Mouse (Mus musculus) Patski (cell line): ENCODE results near the gene Lrrc8b. TPM values are rescaled to one million over a fixed set of nuclear protein-coding genes. Genes with fewer than 3 reads are reported as not detected.

Experiments
- ATAC-seq: fragments of 100-300 bp; one replicate; pipeline ENCODE4 v1.8.0; 2021
- CTCF ChIA-PET: fragments of 350-600 bp; sonication (Branson Sonifier 250); formaldehyde crosslinking; loops from one replicate; lab custom pipeline; 2022; ENCODE audit warnings: inconsistent platforms; lab: Charles Lee
- POLR2A ChIA-PET: fragments of 350-600 bp; sonication (Branson Sonifier 250); formaldehyde crosslinking; loops from one replicate; lab custom pipeline; 2022; ENCODE audit warnings: antibody characterized with exemption, inconsistent platforms; lab: Charles Lee
- DNase-seq: peaks from one replicate; pipeline ENCODE4 v3.0.0-alpha.2; 2011; ENCODE audit warnings: low read depth, low spot score
- H3K27me3 ChIP-seq: fragments of 371-371 bp; one replicate; pipeline ENCODE4 v1.5.1; 2021
- CTCF ChIP-seq: fragments of 100-300 bp; IDR thresholded peaks from one replicate; pipeline ENCODE4 v1.5.1; 2021
- in situ Hi-C: fragments of 300-500 bp; cut with MboI; formaldehyde crosslinking; loops from 3 replicates; pipeline ENCODE4 v1.11.1; 2018; ENCODE audit warnings: low pct_unique_long_range_greater_than_20kb, mixed read lengths
- polyA plus RNA-seq: library from polyadenylated mRNA; unstranded; gene quantifications from one replicate; pipeline ENCODE4 v1.2.3, GENCODE M21; 2021

The Lrrc8b gene
- polyA plus RNA-seq, 1 experiment from 2014 or later: 9.9 TPM

DNA sequence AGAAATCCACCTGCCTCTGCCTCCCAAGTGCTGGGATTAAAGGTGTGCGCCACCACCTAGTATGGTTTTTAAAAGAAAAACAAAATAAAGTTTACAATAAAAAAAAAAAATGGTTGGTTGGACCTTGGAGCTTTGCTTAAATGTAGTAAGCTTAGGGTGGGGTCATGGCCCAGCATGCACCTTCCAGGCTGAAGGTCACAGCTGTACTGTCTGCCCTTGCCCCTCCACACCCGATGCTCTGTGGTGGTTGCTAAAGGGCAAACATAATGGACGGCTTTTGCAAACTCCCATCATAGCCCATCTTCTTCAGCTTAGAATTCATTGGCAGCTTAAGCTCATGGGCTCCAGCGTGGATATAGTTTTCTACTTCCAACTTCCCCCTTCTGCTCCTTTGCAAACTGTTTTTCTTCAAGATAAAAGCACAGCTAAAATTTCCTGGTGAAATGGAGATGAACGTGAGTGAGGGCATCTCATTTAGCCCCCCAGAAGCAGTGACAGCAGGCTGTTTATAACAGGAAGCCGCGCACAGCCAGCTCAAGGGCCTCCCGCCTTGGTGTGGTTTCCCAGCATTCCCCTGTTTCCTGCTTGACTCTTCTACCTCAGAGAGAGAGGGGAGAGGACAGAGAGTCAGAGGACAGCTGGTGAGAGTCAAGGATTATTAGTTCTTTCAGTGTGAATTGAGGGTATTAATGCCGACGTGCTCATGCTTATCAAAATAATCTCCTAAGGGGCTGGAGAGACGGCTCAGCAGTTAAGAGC lies 27.7 kb downstream of the Lrrc8b start:
- in situ Hi-C loops: no loop called here
- DNase-seq (no peak), ATAC-seq (no peak)
- TF ChIP-seq CTCF: no peak
- H3K27me3 ChIP-seq: no peaks in the 10 kb centered on the region
- CTCF ChIA-PET: interaction anchor here (1.0 kb wide), 1 partner anchor 11 kb away, joined by 3 read pairs; no protein-coding TSS in a partner anchor
- POLR2A ChIA-PET: interaction anchor here (0.6 to 1.2 kb wide), 2 partner anchors 18 to 75 kb away, joined by 3 read pairs; no protein-coding TSS in a partner anchor

DNA sequence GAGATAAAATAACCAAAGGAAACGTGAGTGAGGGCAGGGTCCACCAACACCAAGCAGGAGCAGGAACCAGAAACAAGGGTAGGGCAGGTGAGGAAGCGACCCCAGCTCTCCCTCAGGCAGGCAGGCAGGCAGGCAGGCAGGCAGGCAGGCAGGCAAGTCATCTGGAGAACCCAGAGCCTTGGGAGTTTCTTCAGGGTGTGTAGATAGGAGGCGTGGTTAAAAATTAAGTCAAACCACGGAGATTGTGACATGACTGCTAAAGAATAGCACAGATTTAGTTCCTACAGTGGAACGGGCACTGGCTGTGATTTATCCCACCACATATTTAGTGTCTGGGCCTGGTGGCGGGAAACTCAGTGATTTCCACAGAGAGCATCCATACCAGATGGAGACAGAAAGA lies 30.1 kb downstream of the Lrrc8b start:
- TF ChIP-seq CTCF: no peak
- in situ Hi-C loops: no loop called here
- ATAC-seq: no peak
- ChIA-PET POLR2A (interaction anchor here (0.7 kb wide), 1 partner anchor 15 kb away, joined by 4 read pairs; no protein-coding TSS in a partner anchor), CTCF (no interaction called here)
- H3K27me3 ChIP-seq: no peaks in the 10 kb centered on the region
- no peak for DNase-seq

DNA sequence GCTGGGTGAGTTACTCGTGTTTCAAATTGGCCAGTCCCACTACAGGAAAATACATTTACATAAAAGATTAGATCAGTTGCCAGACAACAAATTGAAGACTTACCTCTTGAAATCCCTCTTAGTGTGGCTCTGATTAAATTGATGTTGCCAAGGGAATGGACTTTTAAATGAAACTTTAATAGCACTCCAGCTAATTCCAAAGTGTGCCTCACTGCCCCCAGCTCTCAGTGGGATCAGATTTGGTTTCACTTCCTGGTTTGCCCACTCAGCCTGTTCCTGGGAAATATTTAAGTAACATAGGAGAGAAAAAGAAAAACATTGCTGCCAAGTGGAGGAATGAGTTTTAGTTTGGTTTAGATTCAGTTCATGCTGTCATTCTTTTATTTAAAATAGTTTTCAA lies 38.5 kb downstream of the Lrrc8b start:
- no peak for TF ChIP-seq CTCF
- ATAC-seq (no peak), DNase-seq (no peak)
- in situ Hi-C loops: no loop called here
- POLR2A ChIA-PET: no interaction called here
- CTCF ChIA-PET: interaction anchor here (1.4 kb wide), 1 partner anchor 23 kb away, joined by 3 read pairs; no protein-coding TSS in a partner anchor
- H3K27me3 ChIP-seq: no peaks in the 10 kb centered on the region

DNA sequence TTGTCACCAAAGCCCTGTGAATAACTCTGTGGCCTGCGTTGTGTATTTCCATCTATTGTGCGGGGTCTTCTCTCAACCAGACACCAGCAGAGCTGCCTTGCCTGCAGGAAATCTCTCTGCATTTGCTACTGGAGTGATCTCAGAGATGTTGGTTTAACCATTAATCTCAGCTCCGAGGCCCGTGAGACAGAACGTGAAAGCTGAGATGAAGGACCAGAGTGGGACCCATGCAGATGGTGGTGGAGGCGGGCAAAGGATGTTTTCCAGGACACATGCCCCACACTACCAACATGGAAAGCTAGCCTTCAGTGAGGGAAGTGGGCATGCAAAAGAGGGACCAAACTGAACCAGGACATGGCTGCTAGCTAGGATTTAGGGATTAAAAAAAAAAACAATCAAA lies 43.5 kb downstream of the Lrrc8b start:
- CTCF ChIA-PET: no interaction called here
- no peak for DNase-seq
- no peaks in the 10 kb centered on the region for H3K27me3 ChIP-seq
- TF ChIP-seq CTCF: no peak
- POLR2A ChIA-PET: no interaction called here
- in situ Hi-C loops: no loop called here
- ATAC-seq: peak; percentile 17

DNA sequence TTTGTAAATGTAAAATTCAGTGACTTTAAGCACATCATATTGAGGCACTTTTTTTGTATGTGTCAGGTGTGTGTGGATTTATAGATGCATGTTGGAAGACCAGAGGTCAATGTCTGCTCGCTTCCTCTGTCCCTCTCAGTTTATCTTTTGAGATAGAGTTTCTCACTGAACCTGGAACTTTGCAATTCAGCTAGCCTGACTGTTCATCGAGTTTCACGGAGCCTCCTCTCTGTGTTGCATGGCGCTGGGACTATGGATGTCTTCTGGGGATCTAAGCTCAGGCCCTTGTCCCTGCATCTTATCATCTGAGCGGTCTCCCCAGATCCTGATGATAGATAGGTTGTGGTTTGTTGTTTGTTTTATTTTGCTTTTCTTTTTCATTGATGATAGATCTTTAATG lies 45.0 kb downstream of the Lrrc8b start:
- ChIA-PET CTCF (interaction anchor here (1.0 to 1.4 kb wide), 2 partner anchors 11 to 22 kb away, joined by 3 read pairs; no protein-coding TSS in a partner anchor), POLR2A (interaction anchor here (1.0 to 1.3 kb wide), 2 partner anchors 15 to 17 kb away, joined by 3 to 4 read pairs; no protein-coding TSS in a partner anchor)
- in situ Hi-C loops: no loop called here
- ATAC-seq (no peak), DNase-seq (no peak)
- H3K27me3 ChIP-seq: no peaks in the 10 kb centered on the region
- no peak for TF ChIP-seq CTCF

DNA sequence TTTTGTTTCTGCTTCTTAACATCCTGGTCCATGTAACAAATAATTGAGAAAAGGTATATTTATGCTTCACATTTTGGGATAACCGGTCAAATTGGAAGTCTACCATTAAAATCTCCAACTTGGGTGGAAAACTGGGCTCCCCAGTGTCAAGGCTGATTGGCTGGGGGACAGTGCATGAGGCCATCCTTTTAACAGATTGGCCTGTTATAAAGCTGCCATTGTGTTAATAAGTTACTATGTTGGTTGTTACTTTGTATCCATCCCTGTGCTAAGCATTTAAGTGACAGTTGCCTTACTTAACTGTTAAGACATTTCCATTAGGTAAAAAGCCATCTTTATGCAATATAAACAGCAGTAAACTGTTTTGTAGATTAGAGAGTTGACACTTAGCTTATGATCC lies 45.5 kb downstream of the Lrrc8b start:
- no peak for ATAC-seq
- ChIA-PET CTCF (interaction anchor here (1.0 kb wide), 1 partner anchor 11 kb away, joined by 3 read pairs; no protein-coding TSS in a partner anchor), POLR2A (interaction anchor here (1.3 kb wide), 1 partner anchor 17 kb away, joined by 3 read pairs; no protein-coding TSS in a partner anchor)

DNA sequence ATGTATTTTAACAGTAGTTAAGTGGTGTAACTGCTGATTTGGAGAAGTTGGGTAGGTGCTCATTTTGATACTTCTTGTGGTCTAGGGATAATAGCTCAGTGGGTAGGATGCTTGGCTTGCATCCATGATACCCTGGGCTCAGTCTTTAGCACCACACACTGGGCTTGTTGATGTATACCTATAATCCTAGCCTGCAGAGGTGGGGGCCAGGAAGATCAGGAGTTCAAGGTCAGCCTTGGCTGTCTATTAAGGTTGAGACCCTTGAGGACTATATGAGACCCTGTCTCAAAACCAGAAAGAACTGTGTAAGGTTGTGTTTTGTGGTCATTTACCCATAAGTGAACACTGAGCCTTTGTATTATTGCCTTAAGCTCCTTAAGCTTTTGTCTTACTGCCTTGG lies 49.1 kb downstream of the Lrrc8b start:
- no peak for DNase-seq
- TF ChIP-seq CTCF: no peak
- ChIA-PET POLR2A (interaction anchor here (0.7 kb wide), 1 partner anchor 29 kb away, joined by 3 read pairs; no protein-coding TSS in a partner anchor), CTCF (interaction anchor here (1.6 to 1.9 kb wide), 2 partner anchors 27 to 176 kb away, joined by 4 read pairs; no protein-coding TSS in a partner anchor)
- in situ Hi-C loops: no loop called here
- H3K27me3 ChIP-seq: no peaks in the 10 kb centered on the region
- ATAC-seq: no peak

More for the DNA sequence above, 45.5 kb downstream of the Lrrc8b start:
- in situ Hi-C loops: no loop called here
- DNase-seq: no peak
- no peak for TF ChIP-seq CTCF
- no peaks in the 10 kb centered on the region for H3K27me3 ChIP-seq

DNA sequence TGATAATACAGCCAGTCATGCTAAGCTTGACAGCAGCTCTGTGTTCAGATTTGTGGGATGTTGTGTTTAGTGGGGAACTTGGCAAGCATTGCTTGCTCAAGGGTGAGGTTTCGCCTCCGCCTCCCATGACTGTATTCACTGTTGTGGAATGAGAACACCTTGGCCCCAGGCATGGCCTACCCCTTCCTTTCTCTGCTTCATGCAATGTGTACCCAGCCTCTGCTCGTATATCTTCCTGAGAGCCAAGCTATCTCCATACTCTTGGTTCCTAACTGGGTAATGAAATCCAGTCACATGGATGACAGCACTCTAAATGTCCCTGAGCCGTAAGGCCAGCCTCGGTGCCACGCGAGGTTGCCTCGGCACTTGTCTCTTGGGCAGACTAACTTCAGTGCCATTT lies 50.0 kb downstream of the Lrrc8b start:
- DNase-seq (no peak), ATAC-seq (no peak)
- no peak for TF ChIP-seq CTCF
- CTCF ChIA-PET: interaction anchor here (0.8 to 1.9 kb wide), 3 partner anchors 11 to 175 kb away, joined by 3 to 4 read pairs (median 4); no protein-coding TSS in a partner anchor
- in situ Hi-C loops: no loop called here
- H3K27me3 ChIP-seq: no peaks in the 10 kb centered on the region
- POLR2A ChIA-PET: no interaction called here

DNA sequence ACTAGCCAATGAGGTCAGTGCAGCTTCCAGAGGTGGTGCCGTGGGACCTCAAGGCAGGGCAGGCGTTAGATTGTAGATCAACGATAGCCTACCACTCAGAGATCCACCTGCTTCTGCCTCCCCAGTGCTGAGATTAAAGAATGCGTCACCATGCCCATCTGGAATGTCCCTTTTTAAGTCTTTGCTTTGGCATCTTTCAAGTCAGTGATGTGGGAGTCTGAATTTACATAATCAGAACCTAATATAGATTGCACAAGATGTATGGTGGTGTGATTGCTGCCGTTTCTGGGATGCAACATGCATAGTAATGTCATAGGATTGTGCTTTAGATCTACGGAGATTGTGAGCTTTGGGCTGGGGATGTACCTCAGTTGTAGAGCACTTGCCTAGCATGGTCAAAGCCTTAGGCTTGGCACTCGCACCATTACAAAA lies 50.9 kb downstream of the Lrrc8b start:
- in situ Hi-C loops: no loop called here
- no peaks in the 10 kb centered on the region for H3K27me3 ChIP-seq
- TF ChIP-seq CTCF: no peak
- ATAC-seq (no peak), DNase-seq (no peak)
- ChIA-PET CTCF (interaction anchor here (0.8 to 1.2 kb wide), 2 partner anchors 10 to 14 kb away, joined by 3 to 7 read pairs; no protein-coding TSS in a partner anchor), POLR2A (no interaction called here)

DNA sequence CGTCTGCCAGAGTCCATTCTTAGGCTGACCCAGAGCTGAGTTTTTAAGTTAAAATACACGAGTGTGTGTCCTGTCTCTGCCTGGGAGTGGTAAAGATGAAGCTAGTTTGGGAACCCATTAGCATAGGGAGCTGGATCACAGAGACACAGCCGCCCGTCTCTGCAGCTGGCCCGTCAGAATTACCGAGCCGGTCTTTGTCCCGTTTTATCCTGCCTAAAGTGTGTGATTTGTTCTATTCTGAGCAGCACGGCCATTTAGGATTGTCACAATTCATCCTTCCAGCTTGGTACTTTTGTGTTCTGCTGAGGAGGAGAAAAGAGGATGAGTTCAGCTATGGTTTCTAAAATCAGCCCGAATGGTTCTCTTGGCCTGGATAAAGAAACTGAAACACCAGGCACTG lies 51.7 kb downstream of the Lrrc8b start:
- ChIA-PET CTCF (interaction anchor here (1.2 kb wide), 1 partner anchor 14 kb away, joined by 7 read pairs; no protein-coding TSS in a partner anchor), POLR2A (no interaction called here)
- no peak for TF ChIP-seq CTCF
- DNase-seq (no peak), ATAC-seq (no peak)
- H3K27me3 ChIP-seq: no peaks in the 10 kb centered on the region
- in situ Hi-C loops: no loop called here
